Mouse (Mus musculus) hindbrain, embryonic 13.5 days (tissue): ENCODE data around the gene Hephl1. TPM values are rescaled to one million over a fixed set of nuclear protein-coding genes. Genes with fewer than 3 reads are reported as not detected.
"Not testable (repeated sequence)": the region's sequence is repeated elsewhere in the genome, so short reads cannot be mapped to it uniquely, and the experiment has no call there.

Experiments
- ATAC-seq: fragments of 200-750 bp; cut with Nextera tagmentation; 2 replicates; pipeline ENCODE4 v1.8.0; 2017; ENCODE audit warnings: moderate TSS enrichment; ENCODE audit not compliant: low FRiP score
- H3K27ac ChIP-seq: fragments of 300-500 bp; sonication (generic); 2 replicates; pipeline ENCODE4 v1.5.1; 2015; ENCODE audit warnings: inconsistent platforms, mild to moderate bottlenecking, moderate library complexity
- H3K27me3 ChIP-seq: fragments of 300-500 bp; sonication (generic); 2 replicates; pipeline ENCODE4 v1.6.1; 2015; ENCODE audit warnings: mild to moderate bottlenecking, inconsistent platforms
- H3K36me3 ChIP-seq: fragments of 300-500 bp; sonication (generic); 2 replicates; pipeline ENCODE4 v1.6.1; 2015; ENCODE audit warnings: mild to moderate bottlenecking, inconsistent platforms
- H3K4me1 ChIP-seq: fragments of 300-500 bp; sonication (generic); replicated peaks from 2 replicates; pipeline ENCODE4 v1.6.1; 2015; ENCODE audit warnings: inconsistent platforms
- H3K4me2 ChIP-seq: fragments of 300-500 bp; sonication (generic); 2 replicates; pipeline ENCODE4 v1.6.1; 2015; ENCODE audit warnings: inconsistent platforms, mild to moderate bottlenecking, moderate library complexity
- H3K4me3 ChIP-seq: fragments of 300-500 bp; sonication (generic); 2 replicates; pipeline ENCODE4 v1.5.1; 2015; ENCODE audit warnings: mild to moderate bottlenecking, inconsistent platforms
- H3K9ac ChIP-seq: fragments of 300-500 bp; sonication (generic); 2 replicates; pipeline ENCODE4 v1.6.1; 2015; ENCODE audit warnings: mild to moderate bottlenecking, inconsistent platforms
- H3K9me3 ChIP-seq: fragments of 300-500 bp; sonication (generic); 2 replicates; pipeline ENCODE4 v1.6.1; 2016; ENCODE audit warnings: inconsistent platforms
- WGBS: fragments of 180-500 bp; shearing (Covaris S2); methylation state at CpG from one replicate; pipeline ENCODE4 v1.1.7; 2015; 5-methylcytosine and 5-hydroxymethylcytosine counted together
- polyA plus RNA-seq: library from polyadenylated mRNA; unstranded; fragments of >200 nt; fragmentation: Nextera tagmentation; extraction: Ambion mirVana; gene quantifications from 2 replicates; pipeline ENCODE4 v1.2.1, GENCODE M21; 2015

Hephl1 gene
- polyA plus RNA-seq, 1 experiment from 2014 or later, result not detected

GRCm38 (mm10) chr9:15103579-15104300 lies 8.2 kb downstream of the Hephl1 start:
- ATAC-seq, result no peak
- H3K4me2 ChIP-seq, result no peak overlapping the region

GRCm38 (mm10) chr9:15101531-15102161 lies 10.3 kb downstream of the Hephl1 start:
- Histone ChIP-seq H3K9ac (no peak overlapping the region), H3K27ac (no peak overlapping the region), H3K9me3 (no peaks in the 10 kb centered on the region), H3K27me3 (no peaks in the 10 kb centered on the region), H3K4me2 (no peak overlapping the region), H3K4me1 (no peaks in the 10 kb centered on the region), H3K4me3 (no peak overlapping the region), H3K36me3 (no peaks in the 10 kb centered on the region)
- ATAC-seq, result no peak
- WGBS, result 88% methylated on average over 7 of the region's 7 CpGs

More at GRCm38 (mm10) chr9:15103579-15104300, 8.2 kb downstream of the Hephl1 start:
- no peaks in the 10 kb centered on the region for H3K9me3 ChIP-seq
- H3K9ac ChIP-seq, result no peak overlapping the region
- H3K4me1 ChIP-seq, result no peaks in the 10 kb centered on the region
- H3K36me3 ChIP-seq, result no peaks in the 10 kb centered on the region
- no peaks in the 10 kb centered on the region for H3K27me3 ChIP-seq
- H3K4me3 ChIP-seq, result no peak overlapping the region
- 70% methylated on average over 11 of the region's 11 CpGs for WGBS
- H3K27ac ChIP-seq, result no peak overlapping the region

GRCm38 (mm10) chr9:15098421-15098820 lies 13.5 kb downstream of the Hephl1 start:
- WGBS, result 89% methylated on average over 5 of the region's 7 CpGs

GRCm38 (mm10) chr9:15097172-15097571 lies 14.7 kb downstream of the Hephl1 start:
- no peaks in the 10 kb centered on the region for H3K4me1 ChIP-seq
- H3K9me3 ChIP-seq, result no peaks in the 10 kb centered on the region

More at GRCm38 (mm10) chr9:15098421-15098820, 13.5 kb downstream of the Hephl1 start:
- ATAC-seq, H3K9ac ChIP-seq, H3K4me1 ChIP-seq, H3K9me3 ChIP-seq, H3K4me2 ChIP-seq, H3K36me3 ChIP-seq, H3K27me3 ChIP-seq, H3K4me3 ChIP-seq, H3K27ac ChIP-seq: not testable (repeated sequence)

GRCm38 (mm10) chr9:15096161-15096560 lies 15.7 kb downstream of the Hephl1 start:
- Histone ChIP-seq H3K4me1 (no peaks in the 10 kb centered on the region), H3K4me2 (no peak overlapping the region), H3K9ac (no peak overlapping the region), H3K27ac (no peak overlapping the region), H3K4me3 (no peak overlapping the region), H3K36me3 (no peaks in the 10 kb centered on the region), H3K9me3 (no peaks in the 10 kb centered on the region), H3K27me3 (no peaks in the 10 kb centered on the region)
- 82% methylated on average over 1 of the region's 1 CpGs for WGBS
- no peak for ATAC-seq

More at GRCm38 (mm10) chr9:15097172-15097571, 14.7 kb downstream of the Hephl1 start:
- H3K27me3 ChIP-seq, result no peaks in the 10 kb centered on the region
- H3K4me2 ChIP-seq, result no peak overlapping the region
- H3K36me3 ChIP-seq, result no peaks in the 10 kb centered on the region
- no peak for ATAC-seq
- H3K27ac ChIP-seq, result no peak overlapping the region
- WGBS, result 84% methylated on average over 2 of the region's 2 CpGs
- H3K9ac ChIP-seq, result no peak overlapping the region
- H3K4me3 ChIP-seq, result no peak overlapping the region

- no peak overlapping the region for H3K27ac ChIP-seq
- 70% methylated on average over 3 of the region's 3 CpGs for WGBS
- no peak overlapping the region for H3K4me3 ChIP-seq
- no peaks in the 10 kb centered on the region for H3K9me3 ChIP-seq
- no peak overlapping the region for H3K4me2 ChIP-seq
- no peak for ATAC-seq
- H3K36me3 ChIP-seq, result no peaks in the 10 kb centered on the region
- H3K4me1 ChIP-seq, result no peaks in the 10 kb centered on the region
- H3K9ac ChIP-seq, result no peak overlapping the region
- H3K27me3 ChIP-seq, result no peaks in the 10 kb centered on the region
Observed at GRCm38 (mm10) chr9:15095206-15095605, 16.7 kb downstream of the Hephl1 start.

GRCm38 (mm10) chr9:15068686-15069295 lies 43.1 kb downstream of the Hephl1 start:
- no peak overlapping the region for H3K27ac ChIP-seq
- H3K36me3 ChIP-seq, result no peaks in the 10 kb centered on the region
- H3K9me3 ChIP-seq, result no peaks in the 10 kb centered on the region
- 88% methylated on average over 6 of the region's 6 CpGs for WGBS
- H3K4me1 ChIP-seq, result no peaks in the 10 kb centered on the region
- H3K9ac ChIP-seq, result no peak overlapping the region
- ATAC-seq, result no peak
- no peaks in the 10 kb centered on the region for H3K27me3 ChIP-seq
- no peak overlapping the region for H3K4me3 ChIP-seq
- H3K4me2 ChIP-seq, result no peak overlapping the region

GRCm38 (mm10) chr9:15067995-15068685 lies 43.8 kb downstream of the Hephl1 start:
- Histone ChIP-seq H3K4me2 (no peak overlapping the region), H3K9ac (no peak overlapping the region), H3K4me3 (no peak overlapping the region), H3K9me3 (no peaks in the 10 kb centered on the region), H3K36me3 (no peaks in the 10 kb centered on the region), H3K27me3 (no peaks in the 10 kb centered on the region), H3K4me1 (no peaks in the 10 kb centered on the region), H3K27ac (no peak overlapping the region)
- no peak for ATAC-seq
- 92% methylated on average over 7 of the region's 7 CpGs for WGBS

GRCm38 (mm10) chr9:15064176-15064575 lies 47.7 kb downstream of the Hephl1 start:
- no peak overlapping the region for H3K4me3 ChIP-seq
- H3K4me1 ChIP-seq, result no peaks in the 10 kb centered on the region
- WGBS, result 9% methylated on average over 1 of the region's 1 CpGs
- H3K9me3 ChIP-seq, result no peaks in the 10 kb centered on the region
- H3K36me3 ChIP-seq, result no peaks in the 10 kb centered on the region
- H3K27ac ChIP-seq, result no peak overlapping the region
- H3K9ac ChIP-seq, result no peak overlapping the region
- no peak for ATAC-seq
- no peaks in the 10 kb centered on the region for H3K27me3 ChIP-seq
- no peak overlapping the region for H3K4me2 ChIP-seq

- H3K4me1 ChIP-seq, result no peaks in the 10 kb centered on the region
- H3K9me3 ChIP-seq, result no peaks in the 10 kb centered on the region
- no peak overlapping the region for H3K27ac ChIP-seq
- WGBS, result 92% methylated on average over 5 of the region's 5 CpGs
- ATAC-seq, result no peak
- no peaks in the 10 kb centered on the region for H3K27me3 ChIP-seq
- no peak overlapping the region for H3K4me3 ChIP-seq
- no peak overlapping the region for H3K4me2 ChIP-seq
- no peak overlapping the region for H3K9ac ChIP-seq
- H3K36me3 ChIP-seq, result no peaks in the 10 kb centered on the region
Observed at GRCm38 (mm10) chr9:15060847-15061246, 51.1 kb downstream of the Hephl1 start.

GRCm38 (mm10) chr9:15060026-15060425 lies 51.9 kb downstream of the Hephl1 start:
- Histone ChIP-seq H3K4me1 (no peaks in the 10 kb centered on the region), H3K27ac (no peak overlapping the region), H3K36me3 (no peaks in the 10 kb centered on the region), H3K9ac (no peak overlapping the region), H3K4me2 (no peak overlapping the region), H3K9me3 (no peaks in the 10 kb centered on the region), H3K27me3 (no peaks in the 10 kb centered on the region), H3K4me3 (no peak overlapping the region)
- ATAC-seq, result no peak
- WGBS, result 87% methylated on average over 6 of the region's 6 CpGs

GRCm38 (mm10) chr9:15045740-15046139 lies 66.2 kb downstream of the Hephl1 start:
- Histone ChIP-seq H3K27ac (peak overlapping the region; percentile 96), H3K4me3 (peak overlapping the region; percentile 75)
- 44% methylated on average over 10 of the region's 10 CpGs for WGBS

More at GRCm38 (mm10) chr9:15045740-15046139, 66.2 kb downstream of the Hephl1 start:
- Histone ChIP-seq H3K4me2 (peak overlapping the region; percentile 76), H3K27me3 (no peaks in the 10 kb centered on the region), H3K36me3 (peaks cover 8% of the 10 kb centered on the region; the same call in 1 of the 2 replicates), H3K4me1 (peaks cover 44% of the 10 kb centered on the region), H3K9ac (peak overlapping the region; percentile 93), H3K9me3 (no peaks in the 10 kb centered on the region)
- peak; percentile 15; the same call in 1 of the 2 replicates for ATAC-seq
